Mouse (Mus musculus) telencephalon, adult 2 months (tissue): Measurements from ENCODE around the gene Ubxn7.
"Not testable (repeated sequence)": the region's sequence is repeated elsewhere in the genome, so short reads cannot be mapped to it uniquely, and the experiment has no call there.

Source experiments
- DNase-seq: peaks from one replicate; pipeline ENCODE4 v3.0.0-alpha.2; 2011; ENCODE audit warnings: low read depth, low spot score

Ubxn7 gene

GRCm38 (mm10) chr16:32332040-32332555, at the start of gene Ubxn7:
TSS of gene Ubxn7 (plus strand) at chr16:32332257.
- DNase-seq = peak; percentile 85

DNA sequence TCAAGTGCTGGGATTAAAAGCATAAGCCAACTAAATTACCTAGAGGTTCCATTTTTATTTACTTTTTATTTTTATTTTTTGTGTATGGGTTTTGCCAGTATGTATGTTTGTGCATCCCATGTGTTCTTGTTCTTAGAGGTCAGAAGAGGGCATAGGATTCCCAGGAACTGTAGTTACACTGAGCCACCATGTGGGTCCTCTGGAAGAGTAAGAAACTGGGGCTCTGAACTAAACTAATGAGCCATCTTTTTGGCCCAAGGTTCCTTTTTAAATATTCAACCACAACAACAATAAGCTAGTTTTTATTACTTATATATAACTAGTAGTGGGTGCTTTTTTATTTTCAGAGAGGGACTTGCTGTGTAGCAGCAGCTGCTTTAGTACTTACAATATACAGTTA, 49.4 kb upstream of the Ubxn7 start:
- no peak for DNase-seq

DNA sequence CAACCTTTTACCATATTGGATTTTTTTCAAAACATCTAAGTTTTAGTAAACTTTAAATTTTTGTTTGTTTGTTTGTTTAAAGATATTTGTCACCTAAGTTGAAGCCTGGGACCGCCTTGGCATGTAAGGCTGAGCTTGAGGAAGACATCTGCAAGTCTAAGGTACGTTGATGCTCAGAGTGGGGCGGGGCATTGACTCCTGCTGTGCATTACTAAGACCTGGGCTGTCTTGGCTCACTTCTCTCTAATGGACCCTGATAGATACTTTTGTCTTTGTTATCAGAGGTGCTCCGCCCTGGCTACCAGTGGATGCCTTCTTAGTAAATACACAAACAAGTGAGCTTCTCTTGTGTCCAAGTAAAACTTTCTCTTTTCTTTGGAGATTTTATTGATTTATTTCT, 40.2 kb upstream of the Ubxn7 start:
- DNase-seq = no peak

DNA sequence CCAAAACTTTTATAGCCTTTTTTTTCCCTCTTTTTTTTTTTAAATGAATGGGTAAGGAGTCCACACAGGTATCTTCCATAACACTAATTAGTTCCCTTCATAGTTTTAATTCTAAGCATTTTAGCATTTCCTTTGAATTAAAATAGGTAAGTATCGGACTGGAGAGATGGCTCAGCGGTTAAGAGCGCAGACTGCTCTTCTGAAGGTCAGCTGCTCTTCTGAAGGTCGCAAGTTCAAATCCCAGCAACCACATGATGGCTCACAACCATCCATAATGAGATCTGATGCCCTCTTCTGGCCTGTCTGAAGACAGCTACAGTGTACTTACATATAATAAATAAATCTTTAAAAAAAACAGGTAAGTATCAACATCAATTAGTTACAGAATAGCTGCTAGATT, 32.4 kb upstream of the Ubxn7 start:
- DNase-seq = not testable (repeated sequence)

DNA sequence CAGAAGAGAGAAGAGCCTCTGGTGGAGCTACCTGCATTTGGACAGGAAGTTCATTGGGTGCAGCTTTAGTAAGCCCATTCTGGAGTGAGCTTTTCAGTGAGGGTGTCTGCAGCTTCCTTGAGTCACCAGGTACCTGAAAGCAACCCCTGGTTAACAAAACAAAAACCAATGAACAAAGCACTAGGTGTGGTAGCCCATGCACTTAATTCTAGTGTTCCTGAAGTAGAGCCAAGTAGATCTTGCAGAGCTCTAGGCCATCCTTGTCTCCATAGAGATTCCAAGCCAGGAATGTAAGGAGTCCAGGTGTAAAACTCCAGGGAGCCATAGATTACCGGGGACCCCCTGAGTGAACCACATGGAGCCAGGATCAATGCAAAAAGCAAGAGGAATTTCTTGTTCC, 29.0 kb upstream of the Ubxn7 start:
- no peak for DNase-seq

- DNase-seq = no peak
Measured at GRCm38 (mm10) chr16:32303886-32304285, 28.2 kb upstream of the Ubxn7 start.

GRCm38 (mm10) chr16:32311970-32312369, 20.1 kb upstream of the Ubxn7 start:
- DNase-seq = no peak

GRCm38 (mm10) chr16:32312386-32312785, 19.7 kb upstream of the Ubxn7 start:
- DNase-seq = no peak

DNA sequence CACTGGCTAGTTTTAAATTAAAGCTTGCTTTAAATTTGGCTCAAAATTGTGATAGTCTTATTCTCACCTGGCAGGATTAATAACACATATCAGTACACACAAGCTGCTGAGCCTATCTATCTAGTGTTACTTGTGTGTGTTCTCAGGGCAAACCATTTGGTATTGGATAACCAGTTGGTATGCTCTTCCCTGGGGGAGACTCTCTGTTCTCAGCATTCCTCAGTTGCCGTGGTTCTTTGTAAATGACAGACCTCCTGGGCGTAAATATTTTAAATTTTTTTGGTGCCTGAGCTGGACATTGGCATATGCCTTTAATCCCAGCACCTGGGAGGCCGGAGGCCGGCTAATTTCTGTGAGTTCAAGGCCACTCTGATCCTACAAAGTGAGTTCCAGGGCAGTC, 19.2 kb upstream of the Ubxn7 start:
- DNase-seq = no peak

- DNase-seq = no peak
Measured at GRCm38 (mm10) chr16:32316601-32317000, 15.5 kb upstream of the Ubxn7 start.

DNA sequence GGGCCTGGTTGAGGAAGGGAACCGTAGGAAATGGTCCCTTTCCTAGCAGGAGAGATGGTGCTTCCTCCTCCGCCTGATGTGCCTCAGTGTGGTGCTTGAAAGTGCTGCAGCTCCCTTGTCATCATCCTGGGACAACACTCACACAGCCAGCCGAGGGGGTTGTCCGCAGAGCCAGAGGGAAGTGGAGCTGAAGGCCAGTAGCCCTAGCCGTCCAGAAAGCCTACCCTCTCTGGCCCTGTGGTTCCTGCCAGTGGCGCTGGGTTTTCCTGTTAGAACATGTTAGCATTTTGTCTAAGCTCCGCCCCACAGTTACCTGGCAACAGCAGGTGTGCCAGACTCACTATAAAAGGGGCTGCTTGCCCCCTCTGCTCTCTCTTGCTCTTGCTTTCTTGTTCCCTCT, 8.1 kb upstream of the Ubxn7 start:
- no peak for DNase-seq

DNA sequence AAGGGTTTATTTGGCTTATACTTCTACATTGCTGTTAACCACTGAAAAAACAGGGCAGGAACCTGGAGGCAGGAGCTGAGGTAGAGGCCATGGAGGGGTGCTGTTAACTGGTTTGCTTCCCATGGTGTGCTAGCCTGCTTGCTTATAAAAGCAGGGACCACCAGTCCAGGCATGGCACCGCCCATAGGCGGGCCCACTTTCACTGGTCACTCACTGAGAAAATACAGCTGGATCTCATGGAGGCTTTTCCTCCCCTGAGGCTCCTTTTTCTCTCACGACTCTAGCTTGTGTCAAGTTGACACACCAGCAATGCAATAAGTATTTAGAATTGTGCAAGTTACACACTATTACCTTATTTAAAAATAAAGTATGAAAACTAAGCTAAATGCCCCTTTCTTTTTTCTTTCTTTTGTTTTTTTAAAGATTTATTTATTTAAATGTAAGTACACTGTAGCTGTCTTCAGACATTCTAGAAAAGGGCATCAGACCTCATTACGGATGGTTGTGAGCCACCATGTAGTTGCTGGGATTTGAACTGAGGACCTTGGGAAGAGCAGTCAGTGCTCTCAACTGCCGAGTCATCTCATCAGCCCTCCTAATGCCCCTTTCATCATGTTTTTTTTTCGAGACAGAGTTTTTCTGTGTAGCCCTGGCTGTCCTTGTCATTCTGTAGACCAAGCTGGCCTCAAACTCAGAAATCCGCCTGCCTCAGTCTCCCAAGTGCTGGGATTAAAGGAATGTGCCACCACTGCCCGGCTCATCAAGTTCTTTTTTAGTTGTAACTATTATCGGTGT, 984 bp upstream of the Ubxn7 start:
- no peak for DNase-seq

GRCm38 (mm10) chr16:32332556-32333511, 777 bp downstream of the Ubxn7 start:
- DNase-seq = no peak

DNA sequence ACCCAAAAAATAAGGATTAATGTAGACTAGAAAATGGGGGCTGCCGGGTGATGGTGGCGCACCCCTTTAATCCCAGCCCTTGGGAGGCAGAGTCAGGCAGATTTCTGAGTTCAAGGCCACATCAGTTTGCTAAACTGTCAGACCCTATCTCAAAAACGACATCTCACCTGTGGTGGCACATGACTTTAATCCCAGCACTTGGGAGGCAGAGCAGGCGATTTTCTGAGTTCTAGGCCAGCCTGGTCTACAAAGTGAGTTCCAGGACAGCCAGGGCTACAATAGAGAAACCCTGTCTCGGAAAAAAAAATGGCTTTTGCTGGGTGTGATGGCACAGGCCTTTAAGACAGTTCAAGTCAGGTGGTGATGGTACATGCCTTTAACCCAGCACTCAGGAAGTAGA, 3.1 kb downstream of the Ubxn7 start:
- DNase-seq = no peak

- DNase-seq = no peak
Measured at GRCm38 (mm10) chr16:32336026-32336780, 4.1 kb downstream of the Ubxn7 start.

DNA sequence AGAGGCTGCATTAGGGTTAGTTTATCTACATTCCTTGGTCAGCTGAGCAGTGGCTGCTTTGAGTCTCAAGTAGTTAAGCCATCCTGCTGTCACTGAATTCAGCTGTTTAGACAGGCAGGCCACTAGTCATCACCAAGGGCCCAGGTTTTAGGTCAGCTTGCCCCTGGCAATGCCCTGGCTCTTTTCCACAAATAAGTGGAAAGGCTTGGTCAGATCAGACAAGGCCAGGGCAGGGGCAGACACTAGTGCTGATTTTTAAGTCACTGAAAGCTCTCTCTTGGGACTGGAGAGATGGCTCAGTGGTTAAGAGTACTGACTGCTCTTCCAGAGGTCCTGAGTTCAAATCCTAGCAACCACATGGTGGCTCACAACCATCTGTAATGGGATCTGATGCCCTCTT, 4.9 kb downstream of the Ubxn7 start:
- no peak for DNase-seq

DNA sequence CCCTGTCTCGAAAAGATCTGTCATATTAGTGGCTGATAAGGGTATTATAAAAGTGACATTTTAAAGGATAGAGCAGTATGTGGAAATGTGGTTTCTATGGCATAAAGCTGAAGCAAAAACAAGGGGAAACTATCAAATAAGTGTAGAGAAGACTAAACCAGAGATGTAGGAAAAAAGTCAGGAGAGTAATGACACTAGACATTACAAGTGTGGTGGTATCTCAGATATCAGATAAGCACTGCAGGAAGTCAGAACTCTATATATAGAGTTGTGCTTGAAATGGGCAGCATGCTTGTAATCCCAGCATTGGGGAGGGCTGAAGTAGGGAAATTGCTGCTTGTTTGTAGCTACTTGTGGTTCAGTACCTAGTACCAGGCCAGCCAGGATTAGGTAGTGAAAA, 8.4 kb downstream of the Ubxn7 start:
- no peak for DNase-seq

- no peak for DNase-seq
Measured at GRCm38 (mm10) chr16:32345521-32345920, 13.5 kb downstream of the Ubxn7 start.

DNA sequence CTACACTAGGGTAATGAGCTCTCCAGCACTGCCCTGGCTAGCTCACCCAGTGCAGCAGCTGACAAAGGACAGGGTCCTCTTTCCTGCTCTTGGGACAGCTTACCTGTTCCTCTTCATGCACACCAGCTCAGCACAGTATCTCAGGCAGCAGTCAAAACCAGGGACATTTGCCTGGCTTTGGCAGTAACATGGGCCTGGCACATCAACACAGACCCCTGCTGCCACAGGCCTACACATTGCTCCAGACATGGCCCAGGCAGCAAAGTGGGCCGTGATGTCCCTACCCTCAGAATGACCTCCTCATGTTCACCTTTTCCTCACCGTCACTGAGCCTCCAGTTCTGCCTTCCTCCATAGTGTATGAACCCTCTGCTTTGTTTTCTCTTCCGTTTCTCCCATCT, 18.7 kb downstream of the Ubxn7 start:
- DNase-seq = no peak

DNA sequence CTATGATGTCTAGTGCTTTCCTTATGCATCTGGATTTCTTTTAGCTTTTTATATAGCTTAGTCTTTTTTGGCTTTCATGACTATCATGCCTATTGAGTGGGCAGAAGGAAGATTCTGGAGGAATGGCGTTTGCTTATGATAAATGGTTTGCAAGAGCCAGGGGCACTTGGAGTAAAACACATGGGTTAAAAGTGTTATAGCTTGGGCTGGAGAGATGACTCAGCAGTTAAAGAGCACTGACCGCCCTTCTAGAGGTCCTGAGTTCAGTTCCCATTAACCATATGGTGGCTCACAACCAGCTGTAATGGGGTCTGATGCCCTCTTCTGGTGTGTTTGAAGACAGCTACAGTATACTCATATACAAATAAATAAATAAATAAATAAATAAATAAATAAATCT, 31.5 kb downstream of the Ubxn7 start:
- DNase-seq = no peak

- DNase-seq = no peak
Measured at GRCm38 (mm10) chr16:32371351-32371750, 39.3 kb downstream of the Ubxn7 start.

DNA sequence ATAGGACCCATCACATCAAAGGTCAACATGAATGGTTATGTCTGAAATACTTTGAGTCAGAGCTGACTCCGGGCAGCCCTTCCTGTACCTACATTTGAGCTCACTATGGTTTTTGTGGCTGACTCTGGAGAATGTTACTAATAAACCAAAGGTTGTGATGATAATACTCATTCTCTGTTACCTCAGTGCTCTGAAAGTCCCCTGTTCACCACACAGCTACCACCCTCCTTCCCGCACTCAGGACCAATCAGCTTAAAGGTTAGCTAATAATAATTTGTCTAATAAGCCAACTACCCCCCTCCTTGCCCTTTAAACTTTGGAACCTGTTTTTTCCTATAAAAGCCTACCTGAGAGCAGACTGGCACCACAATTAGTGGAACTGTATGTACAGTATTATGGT, 47.5 kb downstream of the Ubxn7 start:
- no peak for DNase-seq
